Mouse (Mus musculus) G1E (cell line): ENCODE results near the gene Sh3rf3.

ENCODE experiments used
- CTCF ChIP-seq: IDR thresholded peaks from 2 replicates; pipeline ENCODE4 v1.5.1; 2012; ENCODE audit warnings: low read depth, low read length, inconsistent platforms, mixed read lengths
- GATA1 ChIP-seq: IDR thresholded peaks from 2 replicates; pipeline ENCODE4 v1.6.1; 2012; ENCODE audit warnings: borderline replicate concordance, low read length, inconsistent platforms, mixed read lengths
- GATA2 ChIP-seq: IDR thresholded peaks from 2 replicates; pipeline ENCODE4 v1.6.1; 2012; ENCODE audit warnings: low read depth, low read length, inconsistent platforms, borderline replicate concordance
- POLR2AphosphoS5 ChIP-seq: IDR thresholded peaks from 2 replicates; pipeline ENCODE4 v1.6.1; 2012; ENCODE audit warnings: low read depth, low read length, inconsistent platforms; ENCODE audit not compliant: insufficient replicate concordance
- TAL1 ChIP-seq: conservative IDR thresholded peaks from 2 replicates; pipeline ENCODE4 v1.6.1; 2012; ENCODE audit warnings: low read depth, low read length, inconsistent platforms, mixed read lengths

DNA sequence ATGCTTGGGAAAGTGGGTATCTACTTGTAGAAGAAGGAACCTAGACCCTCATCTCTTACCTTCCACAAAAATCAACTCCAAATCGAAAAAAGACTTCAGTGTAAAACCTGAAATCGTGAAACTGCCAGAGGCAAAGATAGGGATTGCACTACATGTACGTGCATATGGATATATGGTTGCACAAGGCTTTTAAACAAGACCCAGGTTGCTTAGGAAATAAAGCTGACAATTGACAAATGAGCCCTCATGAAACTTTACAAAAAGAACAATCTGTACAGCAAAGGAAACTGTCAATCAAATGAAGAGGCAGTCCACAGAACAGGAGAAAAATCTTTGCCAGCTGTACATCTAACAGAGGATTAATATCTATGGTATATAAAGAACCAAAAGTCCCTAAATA lies 129.7 kb downstream of the Sh3rf3 start:
- TF ChIP-seq GATA1 = no peak
- no peak for TF ChIP-seq CTCF
- TF ChIP-seq POLR2AphosphoS5 = no peak
- no peak for TF ChIP-seq TAL1
- no peak for TF ChIP-seq GATA2
